20 mouse cellular contexts compared by ENCODE assay signal in genomic region chr15:5537432-5537831, GRCm38 (mm10).
A peak's percentile ranks its signal among the peaks of the same experiment; 100 is the strongest.
DNase-seq lines count a peak whose midpoint lies in the region; ATAC-seq and TF ChIP-seq lines count a peak whose summit lies in the region.
"Had no signal": no experiment of that assay in that cellular context is flagged by ENCODE, and none has a peak within 500 bp of the region (broad histone marks: within the 10 kb centered on the region; RNA-seq: fewer than 3 reads in every experiment).

No protein-coding gene starts in this region.

- H3K4me3 ChIP-seq in intestine, postnatal 0 days (ENCODE audit: low read depth, low read length) = no peak overlapping the region
- H3K4me3 ChIP-seq in intestine, embryonic 16.5 days (ENCODE audit: low read length) = no peak overlapping the region
- no peak overlapping the region for H3K4me3 ChIP-seq in stomach, postnatal 0 days (ENCODE audit: low read depth, low read length)
- no peak overlapping the region for H3K4me3 ChIP-seq in midbrain, embryonic 16.5 days (ENCODE audit: low read depth, low read length)
- H3K4me3 ChIP-seq: embryonic facial prominence, embryonic 10.5 days; erythroblast, embryonic 14.5 days; forebrain, embryonic 12.5 days; heart, embryonic 12.5 days; hindbrain, embryonic 15.5 days had no signal

- no peaks in the 10 kb centered on the region for H3K4me1 ChIP-seq in intestine, postnatal 0 days (replicated peaks; ENCODE audit: control insufficient read depth, insufficient read depth, low read length)
- no peaks in the 10 kb centered on the region for H3K4me1 ChIP-seq in intestine, embryonic 16.5 days (ENCODE audit: control insufficient read depth, insufficient read depth, low read length)
- H3K4me1 ChIP-seq in stomach, postnatal 0 days (replicated peaks; ENCODE audit: control insufficient read depth, insufficient read depth) = no peaks in the 10 kb centered on the region
- H3K4me1 ChIP-seq in midbrain, embryonic 16.5 days (ENCODE audit: control insufficient read depth, insufficient read depth, low read length) = no peaks in the 10 kb centered on the region
- H3K4me1 ChIP-seq: embryonic facial prominence, embryonic 10.5 days; forebrain, embryonic 12.5 days; heart, embryonic 12.5 days; hindbrain, embryonic 15.5 days had no signal

- TF ChIP-seq EP300 in stomach, postnatal 0 days (optimal IDR thresholded peaks at IDR 0.05) = no peak

- peak; percentile 9 for DNase-seq in kidney, postnatal 14 days
- DNase-seq in kidney, adult 18-20 months = no peak
- DNase-seq in NIH3T3 (ENCODE audit: low read depth) = peak; percentile 81
- DNase-seq in stomach, postnatal 0 days (ENCODE audit: low spot score) = no peak
- DNase-seq in cerebellum, postnatal 10 days = no peak
- DNase-seq: adrenal gland, postnatal 14 days; cerebellum, adult 11-12 months; cerebellum, adult 9-11 months; gastrocnemius, postnatal 14 days; heart, postnatal 36 days had no signal

- H3K27ac ChIP-seq in intestine, postnatal 0 days (ENCODE audit: low read depth, low read length) = no peak overlapping the region
- no peak overlapping the region for H3K27ac ChIP-seq in intestine, embryonic 16.5 days (ENCODE audit: low read length)
- no peak overlapping the region for H3K27ac ChIP-seq in stomach, postnatal 0 days (replicated peaks)
- no peak overlapping the region for H3K27ac ChIP-seq in midbrain, embryonic 16.5 days (ENCODE audit: low read length)
- H3K27ac ChIP-seq: embryonic facial prominence, embryonic 10.5 days; forebrain, embryonic 12.5 days; hindbrain, embryonic 15.5 days had no signal

- no peak overlapping the region for H3K9ac ChIP-seq in intestine, postnatal 0 days (ENCODE audit: low read depth, low read length)
- no peak overlapping the region for H3K9ac ChIP-seq in intestine, embryonic 16.5 days (ENCODE audit: low read depth, low read length)
- no peak overlapping the region for H3K9ac ChIP-seq in stomach, postnatal 0 days (ENCODE audit: low read length)
- no peak overlapping the region for H3K9ac ChIP-seq in midbrain, embryonic 16.5 days (ENCODE audit: low read depth, low read length)
- H3K9ac ChIP-seq: forebrain, embryonic 12.5 days; heart, embryonic 12.5 days; hindbrain, embryonic 15.5 days had no signal

- 51% methylated on average over 2 of the region's 2 CpGs for WGBS in intestine, postnatal 0 days
- 60% methylated on average over 2 of the region's 2 CpGs for WGBS in intestine, embryonic 16.5 days
- WGBS in stomach, postnatal 0 days = 49% methylated on average over 2 of the region's 2 CpGs
- WGBS in midbrain, embryonic 16.5 days = 70% methylated on average over 2 of the region's 2 CpGs

- H3K36me3 ChIP-seq in intestine, postnatal 0 days (ENCODE audit: control insufficient read depth, insufficient read depth) = no peaks in the 10 kb centered on the region
- no peaks in the 10 kb centered on the region for H3K36me3 ChIP-seq in intestine, embryonic 16.5 days (ENCODE audit: control insufficient read depth, insufficient read depth, low read length)
- H3K36me3 ChIP-seq in stomach, postnatal 0 days (ENCODE audit: control insufficient read depth, insufficient read depth, low read length) = no peaks in the 10 kb centered on the region
- no peaks in the 10 kb centered on the region for H3K36me3 ChIP-seq in midbrain, embryonic 16.5 days (ENCODE audit: control insufficient read depth, insufficient read depth, low read length)
- H3K36me3 ChIP-seq: embryonic facial prominence, embryonic 10.5 days; forebrain, embryonic 12.5 days; heart, embryonic 12.5 days; hindbrain, embryonic 15.5 days had no signal

- TF ChIP-seq CTCF in intestine, postnatal 0 days (IDR thresholded peaks at IDR 0.05; ENCODE audit: low read depth) = no peak
- TF ChIP-seq CTCF in stomach, postnatal 0 days (IDR thresholded peaks at IDR 0.05; ENCODE audit: low read depth) = no peak

- no peak overlapping the region for H3K4me2 ChIP-seq in intestine, postnatal 0 days (replicated peaks; ENCODE audit: low read depth)
- no peak overlapping the region for H3K4me2 ChIP-seq in intestine, embryonic 16.5 days (ENCODE audit: low read depth, low read length)
- no peak overlapping the region for H3K4me2 ChIP-seq in stomach, postnatal 0 days (replicated peaks; ENCODE audit: low read depth)
- H3K4me2 ChIP-seq in midbrain, embryonic 16.5 days (ENCODE audit: low read length) = no peak overlapping the region
- H3K4me2 ChIP-seq: forebrain, embryonic 12.5 days; heart, embryonic 12.5 days; hindbrain, embryonic 15.5 days had no signal

- H3K27me3 ChIP-seq in intestine, postnatal 0 days (replicated peaks; ENCODE audit: control insufficient read depth, insufficient read depth, low read length) = no peaks in the 10 kb centered on the region
- H3K27me3 ChIP-seq in intestine, embryonic 16.5 days (replicated peaks; ENCODE audit: control insufficient read depth, insufficient read depth, low read length) = no peaks in the 10 kb centered on the region
- no peaks in the 10 kb centered on the region for H3K27me3 ChIP-seq in stomach, postnatal 0 days (ENCODE audit: control insufficient read depth, insufficient read depth, low read length)
- H3K27me3 ChIP-seq in midbrain, embryonic 16.5 days (ENCODE audit: control insufficient read depth, insufficient read depth, low read depth, low read length) = no peaks in the 10 kb centered on the region
- H3K27me3 ChIP-seq: forebrain, embryonic 12.5 days; heart, embryonic 12.5 days; hindbrain, embryonic 15.5 days had no signal

- no peaks in the 10 kb centered on the region for H3K9me3 ChIP-seq in intestine, postnatal 0 days (ENCODE audit: control insufficient read depth)
- H3K9me3 ChIP-seq in intestine, embryonic 16.5 days (ENCODE audit: control insufficient read depth, low read length) = no peaks in the 10 kb centered on the region
- H3K9me3 ChIP-seq in stomach, postnatal 0 days (ENCODE audit: control insufficient read depth, low read length) = no peaks in the 10 kb centered on the region
- no peaks in the 10 kb centered on the region for H3K9me3 ChIP-seq in midbrain, embryonic 16.5 days (replicated peaks; ENCODE audit: control insufficient read depth, low read length, poor library complexity, severe bottlenecking)
- H3K9me3 ChIP-seq: embryonic facial prominence, embryonic 10.5 days; forebrain, embryonic 12.5 days; heart, embryonic 12.5 days; hindbrain, embryonic 15.5 days had no signal

- peak; percentile 60; the same call in 1 of the 2 replicates for ATAC-seq in intestine, postnatal 0 days
- no peak for ATAC-seq in intestine, embryonic 16.5 days
- ATAC-seq in stomach, postnatal 0 days (ENCODE audit: low FRiP score, low TSS enrichment) = peak; percentile 24; the same call in 1 of the 2 replicates
- ATAC-seq in midbrain, embryonic 16.5 days = no peak
- ATAC-seq: activated CD4-positive, CD25-positive, alpha-beta regulatory T cell, adult 4 months; forebrain, embryonic 16.5 days had no signal

Comparison
In these comparisons a context has a peak if more than half of its experiments do, and no peak if none do; other contexts are left out.
1. ATAC-seq: peak in intestine, postnatal 0 days (single experiment) and stomach, postnatal 0 days (single experiment); none in intestine, embryonic 16.5 days (single experiment) and midbrain, embryonic 16.5 days (single experiment).
2. DNase-seq: peak in kidney, postnatal 14 days (single experiment) and NIH3T3 (single experiment); none in kidney, adult 18-20 months (single experiment), stomach, postnatal 0 days (single experiment) and cerebellum, postnatal 10 days (0 of 2).